Mouse (Mus musculus) mouse embryonic stem cell (cell line): ENCODE data around the gene Fsip1.

Experiments used
- in situ Hi-C, 2 experiments: fragments of 300-500 bp; cut with MboI; formaldehyde crosslinking; loops; 1 replicate in 1 of 2; 3 replicates in 1 of 2; pipeline ENCODE4 v1.14.3; 2019 to 2020; ENCODE audit warnings: low sequenced_read_pairs in 2 of 2, low pct_unique_long_range_greater_than_20kb in 1 of 2, mixed read lengths in 1 of 2; ENCODE audit not compliant: unreplicated experiment in 1 of 2

Gene Fsip1

GRCm38 (mm10) chr2:118202934-118203333 lies 53.8 kb downstream of the Fsip1 start:
- in situ Hi-C loops = no loop called here

- in situ Hi-C loops = no loop called here
Observed at GRCm38 (mm10) chr2:118201983-118202382, 54.8 kb downstream of the Fsip1 start.

DNA sequence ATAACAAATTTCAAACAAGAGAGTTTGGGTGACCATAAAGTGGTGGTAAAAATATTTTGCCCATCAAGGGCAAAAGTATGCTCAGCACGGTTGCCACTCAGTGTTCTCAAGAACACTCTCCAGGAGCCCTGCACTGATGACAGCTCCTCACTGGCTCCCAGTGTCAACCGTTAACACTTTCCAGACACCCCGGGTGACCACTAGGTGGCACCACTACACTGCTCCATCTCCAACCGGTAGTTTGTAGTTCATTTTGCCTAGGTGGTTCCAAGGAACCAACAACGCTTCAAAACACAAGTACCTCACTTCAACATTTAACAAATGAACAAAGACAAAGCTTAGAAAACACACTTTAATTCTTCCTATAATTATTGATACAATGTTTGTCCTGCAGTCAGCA lies 56.9 kb downstream of the Fsip1 start:
- in situ Hi-C loops = no loop called here

DNA sequence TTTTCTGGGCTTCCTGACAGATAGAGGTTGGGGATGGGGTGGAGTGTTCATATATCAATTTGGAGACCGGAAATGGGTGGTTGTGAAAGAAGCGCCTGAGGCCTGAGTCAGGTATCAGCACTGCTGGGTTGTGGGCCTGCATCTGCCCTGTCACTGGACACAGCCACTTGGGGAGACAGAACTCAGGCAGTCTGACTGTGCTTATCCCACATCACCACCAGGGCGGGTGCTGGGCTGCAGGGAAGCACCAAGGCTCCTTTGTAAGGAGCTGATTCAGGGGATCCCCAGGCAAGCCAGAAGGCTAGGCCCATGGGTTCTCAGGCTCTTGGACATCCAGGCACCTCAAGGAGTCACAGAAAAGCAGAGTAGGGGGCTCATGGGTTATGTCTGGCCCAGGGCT lies 59.8 kb downstream of the Fsip1 start:
- in situ Hi-C loops = no loop called here

GRCm38 (mm10) chr2:118182136-118182535 lies 74.6 kb downstream of the Fsip1 start:
- in situ Hi-C loops = no loop called here

- in situ Hi-C loops = no loop called here
Observed at GRCm38 (mm10) chr2:118179873-118180585, 76.7 kb downstream of the Fsip1 start.

DNA sequence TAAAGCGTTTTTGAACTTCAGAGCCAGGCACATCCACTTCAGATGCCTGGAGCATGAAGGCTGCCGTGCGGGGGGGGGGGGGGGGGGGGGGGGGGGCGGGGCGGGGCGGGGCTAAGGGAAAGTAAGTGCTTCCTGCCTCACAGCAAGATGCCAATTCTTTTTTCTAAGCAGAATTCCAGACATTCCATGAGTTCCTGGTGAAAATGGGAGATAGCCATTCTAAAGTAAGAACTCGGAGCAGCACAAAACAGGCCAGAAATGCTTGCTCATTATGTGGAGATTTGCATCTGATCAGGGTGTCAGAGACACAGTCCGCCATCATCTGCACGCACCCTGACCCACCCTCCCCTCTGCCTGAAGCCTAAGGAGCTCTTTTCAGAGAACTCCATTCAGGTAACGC lies 77.3 kb downstream of the Fsip1 start:
- in situ Hi-C loops = no loop called here

DNA sequence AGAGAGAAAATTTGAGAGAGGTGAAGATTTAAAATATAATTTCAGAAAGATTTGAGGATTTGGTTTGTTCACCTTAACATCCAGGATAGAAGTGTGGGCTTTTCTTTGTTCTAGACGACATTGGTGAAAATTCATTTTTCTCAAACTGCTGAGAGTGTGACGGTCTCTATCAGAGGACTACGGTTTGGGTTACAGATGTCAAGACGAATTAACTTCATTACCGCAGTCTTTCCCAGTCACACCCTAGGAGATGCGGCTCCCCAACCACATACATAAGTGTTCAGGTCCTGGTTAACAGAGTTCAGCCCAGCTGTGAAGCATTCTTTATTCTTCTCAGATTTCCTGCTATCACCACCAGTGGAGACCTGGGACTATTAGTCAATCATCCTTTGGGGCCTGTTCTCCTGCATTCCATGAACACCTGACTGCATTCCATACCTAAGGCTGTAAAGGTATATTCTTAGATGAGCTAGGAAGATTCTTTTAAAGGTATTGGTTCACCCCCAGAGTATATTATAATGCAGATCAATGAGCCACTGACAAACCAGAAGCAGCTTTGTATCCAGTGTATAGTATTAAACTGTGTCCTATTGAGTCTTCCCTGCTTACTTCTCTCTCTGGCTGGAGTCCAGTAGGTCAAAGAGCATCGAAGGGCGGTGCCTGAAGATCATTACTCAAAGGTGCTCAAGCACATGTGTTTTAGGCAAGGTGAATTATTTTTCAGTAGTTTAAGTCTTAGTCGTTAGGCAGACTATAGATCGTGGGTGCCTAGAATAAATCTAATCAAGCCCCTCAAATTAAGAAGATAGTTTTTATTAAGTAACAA lies 82.0 kb downstream of the Fsip1 start:
- in situ Hi-C loops = no loop called here

DNA sequence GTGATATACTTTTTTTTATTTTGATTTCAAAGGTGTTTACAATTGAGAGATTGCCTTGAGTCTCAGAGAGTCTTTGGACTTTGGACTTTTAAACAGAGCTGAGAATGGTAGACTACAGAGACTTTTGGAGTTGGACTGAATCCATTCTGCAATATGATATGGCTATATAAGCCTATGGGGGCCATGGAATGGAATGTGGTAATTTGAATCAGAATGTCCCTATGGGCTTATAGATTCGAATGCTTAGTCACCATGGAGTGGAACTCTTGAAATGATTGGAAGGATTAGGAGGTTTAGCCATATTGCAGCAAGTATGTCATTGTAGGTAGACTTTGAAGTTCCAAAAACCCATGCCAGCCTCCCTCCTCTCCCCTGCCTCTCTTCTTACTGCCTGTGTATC lies 88.5 kb downstream of the Fsip1 start:
- in situ Hi-C loops = no loop called here

GRCm38 (mm10) chr2:118167731-118168130 lies 89.0 kb downstream of the Fsip1 start:
- in situ Hi-C loops = no loop called here

DNA sequence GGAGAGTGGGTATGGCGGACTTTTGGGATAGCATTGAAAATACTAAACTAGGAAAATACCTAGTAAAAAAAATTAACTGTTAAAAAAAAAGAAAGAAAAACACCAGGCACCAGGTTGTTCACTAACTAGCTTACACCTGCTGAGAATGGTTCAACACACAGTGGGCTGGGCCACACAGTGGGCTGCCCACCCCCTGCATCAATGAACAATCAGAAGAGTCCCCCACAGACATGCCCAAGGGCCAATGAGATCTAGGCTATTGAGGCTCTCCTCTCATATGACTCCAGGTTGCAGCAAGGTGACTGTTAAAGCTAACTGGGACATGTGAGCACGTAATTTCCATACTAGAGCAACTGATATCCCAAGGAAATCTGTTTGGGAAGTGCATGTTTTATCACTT lies 91.1 kb downstream of the Fsip1 start:
- in situ Hi-C loops = no loop called here

GRCm38 (mm10) chr2:118164137-118164536 lies 92.6 kb downstream of the Fsip1 start:
- in situ Hi-C loops = no loop called here

DNA sequence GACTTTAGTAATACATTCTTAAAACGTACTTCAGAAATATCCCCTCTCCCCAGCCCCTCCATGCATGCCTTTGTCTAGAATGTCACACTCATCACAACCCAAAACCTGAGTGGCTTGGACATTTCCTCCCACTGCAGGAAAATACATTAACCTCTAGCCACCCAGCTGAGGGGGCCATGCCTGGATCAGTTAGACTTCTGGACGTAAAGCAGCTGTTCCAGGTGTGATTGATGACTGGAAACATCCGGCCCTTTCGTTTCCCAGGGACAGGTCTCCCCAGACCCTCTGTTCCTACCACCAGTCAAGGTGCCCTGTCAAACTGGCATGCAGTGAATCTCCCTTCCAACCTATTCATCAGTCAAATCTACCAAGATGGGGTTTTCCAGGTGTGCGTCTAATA lies 94.3 kb downstream of the Fsip1 start:
- in situ Hi-C loops = no loop called here

- in situ Hi-C loops = no loop called here
Observed at GRCm38 (mm10) chr2:118160991-118161390, 95.8 kb downstream of the Fsip1 start.

GRCm38 (mm10) chr2:118160547-118160946 lies 96.2 kb downstream of the Fsip1 start:
- in situ Hi-C loops = no loop called here

- in situ Hi-C loops = no loop called here
Observed at GRCm38 (mm10) chr2:118159126-118159525, 97.6 kb downstream of the Fsip1 start.

DNA sequence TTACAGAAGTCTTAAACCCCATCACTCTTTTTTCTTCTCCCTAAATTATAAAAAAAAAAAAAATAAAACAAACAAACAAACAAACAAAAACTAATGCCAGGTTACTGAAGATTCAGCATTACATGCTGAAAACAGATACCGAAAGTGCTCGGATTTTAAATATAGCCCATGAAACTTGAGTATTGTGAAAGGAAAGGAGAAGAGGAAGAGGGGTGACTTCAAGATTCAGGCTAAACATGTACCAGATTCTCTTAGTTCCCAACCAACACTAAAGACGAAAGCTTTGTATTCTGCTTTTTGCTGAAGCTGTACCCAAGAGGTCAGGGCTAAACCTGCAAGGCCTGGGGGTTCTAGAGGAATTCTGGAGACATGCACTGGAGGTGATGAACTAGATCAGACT lies 98.7 kb downstream of the Fsip1 start:
- in situ Hi-C loops = no loop called here

- in situ Hi-C loops = no loop called here
Observed at GRCm38 (mm10) chr2:118149855-118150563, 106.8 kb downstream of the Fsip1 start.

- in situ Hi-C loops = no loop called here
Observed at GRCm38 (mm10) chr2:118148321-118149142, 108.2 kb downstream of the Fsip1 start.
